Mouse (Mus musculus): ENCODE data around the gene Gm49394. TPM values are rescaled to one million over a fixed set of nuclear protein-coding genes. Genes with fewer than 3 reads are reported as not detected.

Gm49394 gene
- polyA plus RNA-seq, 1 experiment from 2014 or later = 0.16 TPM

DNA sequence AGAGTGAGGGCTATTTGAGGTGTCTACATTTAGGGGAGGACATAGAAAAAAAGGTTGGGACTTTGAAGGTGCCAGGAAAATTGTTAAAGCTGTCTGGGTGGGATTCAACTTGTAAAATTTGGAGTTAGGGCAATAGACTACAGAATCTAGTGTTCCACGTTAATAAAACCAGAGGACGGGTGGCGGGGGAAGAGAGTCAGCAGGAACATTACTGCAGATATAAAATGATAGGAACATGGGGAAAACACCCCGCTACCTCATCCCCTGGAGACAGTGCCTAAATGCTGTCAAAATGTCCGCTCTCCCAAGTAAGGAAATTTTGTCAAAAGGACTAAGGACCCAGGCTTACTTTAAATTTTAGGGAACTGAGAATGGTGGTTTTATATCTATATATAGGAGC lies 6.6 kb downstream of the Gm49394 start:
- peak overlapping the region; percentile 88 for H3K9ac ChIP-seq (ENCODE audit: low read depth, low read length)
- WGBS (ENCODE audit: insufficient replicate concordance) = 10% methylated on average over 5 of the region's 5 CpGs
- peaks cover 11% of the 10 kb centered on the region; the same call in 1 of the 2 replicates for H3K36me3 ChIP-seq (ENCODE audit: control insufficient read depth, insufficient read depth, low read length)
- H3K4me2 ChIP-seq = peak overlapping the region; percentile 76
- peak overlapping the region; percentile 84 for H3K27ac ChIP-seq (ENCODE audit: low read depth, low read length)
- no peak for ATAC-seq (replicated peaks; ENCODE audit: insufficient number of reproducible peaks, low FRiP score, low TSS enrichment)
- no peaks in the 10 kb centered on the region for H3K9me3 ChIP-seq (replicated peaks; ENCODE audit: control insufficient read depth, low read length)
- H3K4me1 ChIP-seq (ENCODE audit: control insufficient read depth, insufficient read depth, low read length) = peaks cover 9% of the 10 kb centered on the region
- peaks cover 66% of the 10 kb centered on the region for H3K27me3 ChIP-seq (ENCODE audit: control insufficient read depth, insufficient read depth, low read length)
- peak overlapping the region; percentile 70 for H3K4me3 ChIP-seq (ENCODE audit: low read depth, low read length)

DNA sequence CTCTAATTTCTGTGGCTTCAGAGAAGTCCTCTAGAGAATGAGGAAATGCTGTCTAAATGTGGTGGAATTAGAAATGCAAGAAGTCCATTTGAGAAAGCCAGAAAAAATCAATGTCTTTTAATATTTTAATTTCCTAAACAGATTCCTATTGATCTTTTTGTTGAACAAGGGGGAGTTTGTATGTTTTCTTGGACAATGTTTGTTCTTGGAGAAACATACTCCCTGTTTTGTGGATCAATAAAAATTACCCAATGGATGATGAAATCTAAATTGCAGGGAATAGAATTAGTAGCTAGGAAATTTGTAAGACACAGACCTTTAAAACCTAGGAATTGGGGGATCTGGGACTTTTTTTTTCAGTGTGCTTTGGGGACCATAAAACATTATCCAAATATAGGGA lies 7.9 kb downstream of the Gm49394 start:
- H3K36me3 ChIP-seq (ENCODE audit: control insufficient read depth, insufficient read depth, low read length) = no peaks in the 10 kb centered on the region
- H3K4me3 ChIP-seq (ENCODE audit: low read depth, low read length) = peak overlapping the region; percentile 70
- no peaks in the 10 kb centered on the region for H3K9me3 ChIP-seq (replicated peaks; ENCODE audit: control insufficient read depth, low read length)
- peak overlapping the region; percentile 99 for H3K27ac ChIP-seq (ENCODE audit: low read depth, low read length)
- ATAC-seq (replicated peaks; ENCODE audit: insufficient number of reproducible peaks, low FRiP score, low TSS enrichment) = no peak
- peak overlapping the region; percentile 98 for H3K9ac ChIP-seq (ENCODE audit: low read depth, low read length)
- H3K4me1 ChIP-seq (ENCODE audit: control insufficient read depth, insufficient read depth, low read length) = peaks cover 9% of the 10 kb centered on the region
- peak overlapping the region; percentile 76 for H3K4me2 ChIP-seq
- peaks cover 77% of the 10 kb centered on the region for H3K27me3 ChIP-seq (ENCODE audit: control insufficient read depth, insufficient read depth, low read length)

DNA sequence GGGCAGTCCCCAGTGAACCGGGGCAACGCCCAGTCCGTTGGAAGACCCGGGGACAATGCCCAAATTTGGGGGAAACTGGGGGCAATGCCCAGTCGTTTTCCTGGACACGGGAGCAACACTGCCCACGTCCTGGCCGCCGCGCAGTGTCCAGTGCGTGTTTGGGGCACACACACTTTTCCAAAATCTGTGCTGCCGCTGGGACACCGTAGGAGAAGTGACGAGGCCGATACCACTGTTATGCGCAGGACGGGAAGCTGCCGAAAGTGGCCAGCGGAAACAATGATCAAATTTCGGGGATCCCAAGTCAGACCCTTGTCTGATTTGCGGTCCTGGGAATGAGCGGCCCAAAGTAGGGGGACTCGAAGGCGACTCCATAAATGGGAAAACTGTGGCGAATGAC lies 8.7 kb downstream of the Gm49394 start:
- peaks cover 81% of the 10 kb centered on the region for H3K27me3 ChIP-seq (ENCODE audit: control insufficient read depth, insufficient read depth, low read length)
- peak overlapping the region; percentile 98 for H3K9ac ChIP-seq (ENCODE audit: low read depth, low read length)
- ATAC-seq (replicated peaks; ENCODE audit: insufficient number of reproducible peaks, low FRiP score, low TSS enrichment) = no peak
- H3K27ac ChIP-seq (ENCODE audit: low read depth, low read length) = peak overlapping the region; percentile 99
- no peaks in the 10 kb centered on the region for H3K9me3 ChIP-seq (replicated peaks; ENCODE audit: control insufficient read depth, low read length)
- no peaks in the 10 kb centered on the region for H3K36me3 ChIP-seq (ENCODE audit: control insufficient read depth, insufficient read depth, low read length)
- WGBS (ENCODE audit: insufficient replicate concordance) = under 1% methylated on average over 25 of the region's 25 CpGs
- peak overlapping the region; percentile 70 for H3K4me3 ChIP-seq (ENCODE audit: low read depth, low read length)
- peaks cover 9% of the 10 kb centered on the region for H3K4me1 ChIP-seq (ENCODE audit: control insufficient read depth, insufficient read depth, low read length)
- H3K4me2 ChIP-seq = peak overlapping the region; percentile 76

DNA sequence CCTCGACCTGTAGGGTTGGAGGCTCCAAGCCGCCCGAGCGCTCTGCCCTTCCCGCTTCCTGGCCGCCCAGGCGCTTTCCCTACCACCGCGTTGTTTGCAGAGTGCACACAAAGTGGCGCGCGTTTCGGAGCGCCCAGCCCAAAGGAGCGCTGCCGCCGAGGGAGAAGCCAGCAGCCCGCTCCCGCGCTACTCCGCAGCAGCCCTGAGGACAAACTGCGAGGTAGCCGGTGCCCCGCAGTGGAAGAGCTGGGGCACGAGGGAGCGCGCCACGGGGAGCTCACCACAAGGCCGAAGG lies 9.1 kb downstream of the Gm49394 start:
- under 1% methylated on average over 29 of the region's 29 CpGs for WGBS (ENCODE audit: insufficient replicate concordance)
- Histone ChIP-seq H3K4me2 (peak overlapping the region; percentile 76), H3K4me3 (ENCODE audit: low read depth, low read length) (peak overlapping the region; percentile 70), H3K36me3 (ENCODE audit: control insufficient read depth, insufficient read depth, low read length) (no peaks in the 10 kb centered on the region), H3K9me3 (replicated peaks; ENCODE audit: control insufficient read depth, low read length) (no peaks in the 10 kb centered on the region), H3K4me1 (ENCODE audit: control insufficient read depth, insufficient read depth, low read length) (peaks cover 9% of the 10 kb centered on the region), H3K9ac (ENCODE audit: low read depth, low read length) (peak overlapping the region; percentile 98), H3K27ac (ENCODE audit: low read depth, low read length) (peak overlapping the region; percentile 99), H3K27me3 (ENCODE audit: control insufficient read depth, insufficient read depth, low read length) (peaks cover 81% of the 10 kb centered on the region)
- no peak for ATAC-seq (replicated peaks; ENCODE audit: insufficient number of reproducible peaks, low FRiP score, low TSS enrichment)

DNA sequence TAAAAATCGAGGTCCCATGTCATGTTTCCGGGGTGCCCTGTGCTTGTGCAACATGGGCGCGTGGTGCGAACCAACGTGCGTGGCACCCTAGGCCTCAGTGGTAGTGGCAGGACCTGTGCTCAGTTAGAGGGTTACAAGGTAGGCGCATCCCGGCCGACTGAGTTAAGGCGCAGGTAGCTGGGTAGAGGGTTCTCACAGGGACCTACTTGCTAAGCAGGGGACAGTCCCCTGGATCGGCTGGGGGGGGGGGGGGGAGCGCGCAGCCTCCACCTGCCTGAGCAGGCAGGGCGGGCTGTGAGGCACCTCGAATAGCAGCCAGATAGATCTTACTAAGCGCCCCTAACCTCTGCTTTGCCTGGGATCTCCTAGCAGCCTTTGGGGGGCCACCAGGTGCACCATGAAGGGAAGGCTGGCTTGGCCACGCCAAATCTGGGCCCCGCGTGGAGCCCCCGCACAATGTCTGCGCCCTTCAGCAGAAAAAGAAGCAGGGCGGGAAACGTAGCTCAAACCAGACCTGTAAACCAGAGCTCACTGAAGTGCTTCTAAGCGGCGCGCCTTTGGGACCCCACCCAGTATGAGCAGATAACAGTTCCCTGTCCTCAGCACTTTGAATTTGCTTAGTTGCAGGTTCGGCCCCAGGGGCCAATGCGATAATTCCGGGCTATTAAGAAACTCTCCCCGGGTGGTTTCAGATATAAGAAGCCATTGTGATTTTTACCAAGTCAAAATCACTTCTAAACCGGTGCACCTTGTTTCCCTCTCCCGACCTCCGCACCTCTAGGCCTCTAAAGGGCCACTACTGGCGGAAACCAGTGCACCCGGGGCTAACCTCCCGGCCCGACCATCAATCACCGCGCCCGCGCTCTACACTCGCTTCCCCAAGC lies 9.7 kb downstream of the Gm49394 start:
- Histone ChIP-seq H3K4me2 (peak overlapping the region; percentile 76), H3K9me3 (replicated peaks; ENCODE audit: control insufficient read depth, low read length) (no peaks in the 10 kb centered on the region), H3K9ac (ENCODE audit: low read depth, low read length) (peak overlapping the region; percentile 98), H3K27me3 (ENCODE audit: control insufficient read depth, insufficient read depth, low read length) (peaks cover 80% of the 10 kb centered on the region), H3K4me1 (ENCODE audit: control insufficient read depth, insufficient read depth, low read length) (peaks cover 11% of the 10 kb centered on the region), H3K4me3 (ENCODE audit: low read depth, low read length) (peak overlapping the region; percentile 70), H3K27ac (ENCODE audit: low read depth, low read length) (peak overlapping the region; percentile 99), H3K36me3 (ENCODE audit: control insufficient read depth, insufficient read depth, low read length) (no peaks in the 10 kb centered on the region; the same call in 1 of the 2 replicates)
- ATAC-seq (replicated peaks; ENCODE audit: insufficient number of reproducible peaks, low FRiP score, low TSS enrichment) = no peak
- WGBS (ENCODE audit: insufficient replicate concordance) = under 1% methylated on average over 43 of the region's 43 CpGs

DNA sequence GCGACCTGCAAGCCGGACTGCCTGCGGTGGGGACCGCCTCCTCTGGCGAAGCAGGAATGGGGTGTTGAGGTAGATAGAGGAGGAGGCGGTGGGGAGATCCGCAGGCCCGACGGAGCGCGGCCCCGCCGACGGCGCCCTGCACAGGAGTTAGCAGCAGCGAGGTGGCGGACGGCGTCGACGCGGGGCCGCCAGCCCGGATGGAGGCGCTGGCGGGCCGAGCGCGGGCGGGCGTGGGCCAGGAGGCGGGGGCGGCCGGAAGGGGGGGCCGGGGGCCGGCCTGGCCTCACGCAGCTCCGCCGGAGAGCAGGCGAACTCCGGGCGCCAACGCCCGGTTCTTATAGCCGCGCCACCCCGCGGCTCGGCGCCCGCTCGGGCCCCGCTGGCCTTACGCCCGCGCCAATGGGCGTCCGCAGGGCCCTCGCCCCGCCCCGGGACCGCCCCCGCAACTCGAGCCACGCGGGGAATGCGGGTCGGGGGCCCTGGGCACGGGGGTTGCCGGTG lies 10.5 kb downstream of the Gm49394 start:
- under 1% methylated on average over 26 of the region's 70 CpGs for WGBS (ENCODE audit: insufficient replicate concordance)
- Histone ChIP-seq H3K9me3 (replicated peaks; ENCODE audit: control insufficient read depth, low read length) (no peaks in the 10 kb centered on the region), H3K4me1 (ENCODE audit: control insufficient read depth, insufficient read depth, low read length) (peaks cover 16% of the 10 kb centered on the region)

DNA sequence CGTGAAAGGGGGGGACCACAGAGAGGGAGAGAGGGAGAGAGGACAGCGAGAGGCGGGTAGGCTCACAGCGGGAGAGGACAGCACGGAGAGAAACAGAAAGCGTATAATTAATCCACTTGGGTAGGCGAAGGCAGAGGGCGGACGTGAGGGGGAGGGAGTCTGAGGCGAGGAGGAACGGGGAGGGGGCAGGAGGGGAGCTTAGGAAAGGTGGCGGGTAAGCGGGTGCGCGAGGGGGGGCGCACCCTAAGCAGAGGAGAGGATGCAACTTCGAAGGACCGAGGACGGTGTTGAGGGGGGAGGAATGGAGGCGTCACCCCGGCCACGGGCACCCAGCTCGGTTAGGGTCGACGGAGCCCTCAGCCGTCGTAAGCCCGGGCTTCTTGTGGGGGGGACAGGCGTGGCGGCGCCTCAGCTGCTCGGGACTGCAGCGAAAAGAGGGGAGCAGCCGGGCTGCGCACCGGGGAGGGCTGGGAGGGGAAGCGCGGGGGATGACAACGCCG lies 11.0 kb downstream of the Gm49394 start:
- peak overlapping the region; percentile 76 for H3K4me2 ChIP-seq
- ATAC-seq (replicated peaks; ENCODE audit: insufficient number of reproducible peaks, low FRiP score, low TSS enrichment) = no peak
- H3K36me3 ChIP-seq (ENCODE audit: control insufficient read depth, insufficient read depth, low read length) = peaks cover 3% of the 10 kb centered on the region; the same call in 1 of the 2 replicates
- peak overlapping the region; percentile 98 for H3K9ac ChIP-seq (ENCODE audit: low read depth, low read length)
- peaks cover 80% of the 10 kb centered on the region for H3K27me3 ChIP-seq (ENCODE audit: control insufficient read depth, insufficient read depth, low read length)
- H3K4me1 ChIP-seq (ENCODE audit: control insufficient read depth, insufficient read depth, low read length) = peaks cover 19% of the 10 kb centered on the region
- H3K4me3 ChIP-seq (ENCODE audit: low read depth, low read length) = peak overlapping the region; percentile 70
- H3K27ac ChIP-seq (ENCODE audit: low read depth, low read length) = peak overlapping the region; percentile 99
- no peaks in the 10 kb centered on the region for H3K9me3 ChIP-seq (replicated peaks; ENCODE audit: control insufficient read depth, low read length)
- WGBS (ENCODE audit: insufficient replicate concordance) = 2% methylated on average over 39 of the region's 40 CpGs

More for the DNA sequence above, 10.5 kb downstream of the Gm49394 start:
- Histone ChIP-seq H3K36me3 (ENCODE audit: control insufficient read depth, insufficient read depth, low read length) (peaks cover 1% of the 10 kb centered on the region; the same call in 1 of the 2 replicates), H3K4me3 (ENCODE audit: low read depth, low read length) (peak overlapping the region; percentile 70), H3K27me3 (ENCODE audit: control insufficient read depth, insufficient read depth, low read length) (peaks cover 80% of the 10 kb centered on the region), H3K9ac (ENCODE audit: low read depth, low read length) (peak overlapping the region; percentile 98), H3K27ac (ENCODE audit: low read depth, low read length) (peak overlapping the region; percentile 99), H3K4me2 (peak overlapping the region; percentile 76)
- peak; percentile 47 for ATAC-seq (replicated peaks; ENCODE audit: insufficient number of reproducible peaks, low FRiP score, low TSS enrichment)

DNA sequence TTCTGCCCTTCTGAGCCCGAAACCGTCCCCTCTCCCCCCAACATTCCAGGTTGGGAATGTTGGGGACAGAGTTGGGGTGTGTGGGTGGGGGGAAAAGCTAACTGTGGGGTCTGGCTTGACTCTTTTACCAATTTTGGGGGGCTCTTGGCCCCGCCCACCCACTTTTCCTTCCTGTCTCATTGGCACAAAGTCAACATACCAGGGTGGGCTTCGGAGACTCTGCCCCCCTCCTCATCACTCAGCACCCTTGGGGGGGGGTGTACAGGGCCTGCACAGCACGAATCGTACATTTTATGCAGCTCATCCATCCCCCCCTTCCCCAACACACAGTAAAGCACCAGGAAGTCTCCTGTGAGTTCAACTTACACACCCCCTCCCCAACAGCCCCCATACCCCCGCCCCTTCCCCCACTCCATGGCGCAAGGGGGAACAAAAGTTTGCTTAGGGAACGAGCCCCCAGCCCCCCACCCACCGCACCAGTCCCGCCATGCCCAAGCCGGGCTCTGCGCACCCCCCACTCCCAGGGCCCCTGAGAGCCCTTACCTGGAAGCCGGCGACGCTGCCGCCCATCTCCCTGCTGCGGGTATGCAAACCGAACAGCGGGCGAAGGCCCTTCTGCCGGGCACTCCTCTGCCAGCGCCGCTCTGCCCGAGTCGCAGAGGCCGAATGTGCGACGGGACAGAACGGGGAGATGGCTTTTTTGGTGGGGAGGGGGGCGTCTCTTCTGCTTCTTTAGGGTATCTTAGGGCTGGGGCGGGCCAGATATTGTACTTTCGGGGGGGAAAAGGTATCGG lies 11.7 kb downstream of the Gm49394 start:
- Histone ChIP-seq H3K27me3 (ENCODE audit: control insufficient read depth, insufficient read depth, low read length) (peaks cover 79% of the 10 kb centered on the region), H3K4me2 (peak overlapping the region; percentile 76), H3K4me1 (ENCODE audit: control insufficient read depth, insufficient read depth, low read length) (peaks cover 19% of the 10 kb centered on the region), H3K4me3 (ENCODE audit: low read depth, low read length) (peak overlapping the region; percentile 70), H3K36me3 (ENCODE audit: control insufficient read depth, insufficient read depth, low read length) (peaks cover 3% of the 10 kb centered on the region; the same call in 1 of the 2 replicates), H3K27ac (ENCODE audit: low read depth, low read length) (peak overlapping the region; percentile 99), H3K9ac (ENCODE audit: low read depth, low read length) (peak overlapping the region; percentile 98), H3K9me3 (replicated peaks; ENCODE audit: control insufficient read depth, low read length) (no peaks in the 10 kb centered on the region)
- no peak for ATAC-seq (replicated peaks; ENCODE audit: insufficient number of reproducible peaks, low FRiP score, low TSS enrichment)
- WGBS (ENCODE audit: insufficient replicate concordance) = 2% methylated on average over 33 of the region's 34 CpGs
